Mouse (Mus musculus): ENCODE results near the gene Tmem274.

Tmem274 gene

DNA sequence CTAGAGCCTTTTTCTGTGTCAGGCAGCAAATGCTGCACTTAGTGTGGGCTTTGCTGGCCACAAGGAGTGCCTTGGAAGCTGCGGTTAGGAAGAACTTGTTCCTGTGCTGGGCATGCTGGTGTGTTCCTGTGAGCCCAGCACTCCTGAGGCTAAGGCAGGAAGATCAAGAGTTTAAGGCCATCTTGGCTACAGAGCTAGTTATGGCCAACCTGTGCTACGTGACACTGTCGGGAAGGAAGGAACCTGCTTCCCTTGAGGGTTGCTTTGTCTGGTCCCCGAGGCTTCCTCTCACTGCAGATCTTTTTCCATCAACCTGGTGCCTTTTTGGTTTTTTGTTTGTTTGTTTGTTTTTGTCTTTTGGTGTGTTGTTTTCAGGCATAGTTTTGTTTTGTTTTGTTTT is 48.0 kb downstream of the Tmem274 start:
- no peak for DNase-seq (ENCODE audit: low spot score)

- DNase-seq (ENCODE audit: low spot score): no peak
Observed at GRCm38 (mm10) chr4:149525811-149526210, 48.6 kb downstream of the Tmem274 start.

DNA sequence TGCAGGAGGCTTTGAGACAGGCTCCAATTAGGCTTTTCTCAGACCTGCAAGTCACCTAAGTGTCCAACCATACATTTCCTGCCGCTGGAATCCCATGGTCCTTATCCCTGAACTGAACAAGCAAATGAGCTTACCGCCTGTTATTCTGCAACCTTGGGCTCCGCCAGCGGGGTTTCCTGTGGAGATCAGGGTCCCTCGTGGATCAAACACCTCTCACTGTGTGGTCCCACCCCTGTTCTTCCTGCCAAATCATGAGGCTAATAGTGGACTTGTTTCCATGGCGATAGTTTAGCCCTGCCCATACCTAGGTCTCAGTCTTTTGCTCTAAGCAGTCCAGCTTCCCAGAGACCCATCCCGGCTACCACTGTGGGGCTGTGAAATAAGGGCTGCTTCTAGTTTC is 49.2 kb downstream of the Tmem274 start:
- no peak for DNase-seq (ENCODE audit: low spot score)

DNA sequence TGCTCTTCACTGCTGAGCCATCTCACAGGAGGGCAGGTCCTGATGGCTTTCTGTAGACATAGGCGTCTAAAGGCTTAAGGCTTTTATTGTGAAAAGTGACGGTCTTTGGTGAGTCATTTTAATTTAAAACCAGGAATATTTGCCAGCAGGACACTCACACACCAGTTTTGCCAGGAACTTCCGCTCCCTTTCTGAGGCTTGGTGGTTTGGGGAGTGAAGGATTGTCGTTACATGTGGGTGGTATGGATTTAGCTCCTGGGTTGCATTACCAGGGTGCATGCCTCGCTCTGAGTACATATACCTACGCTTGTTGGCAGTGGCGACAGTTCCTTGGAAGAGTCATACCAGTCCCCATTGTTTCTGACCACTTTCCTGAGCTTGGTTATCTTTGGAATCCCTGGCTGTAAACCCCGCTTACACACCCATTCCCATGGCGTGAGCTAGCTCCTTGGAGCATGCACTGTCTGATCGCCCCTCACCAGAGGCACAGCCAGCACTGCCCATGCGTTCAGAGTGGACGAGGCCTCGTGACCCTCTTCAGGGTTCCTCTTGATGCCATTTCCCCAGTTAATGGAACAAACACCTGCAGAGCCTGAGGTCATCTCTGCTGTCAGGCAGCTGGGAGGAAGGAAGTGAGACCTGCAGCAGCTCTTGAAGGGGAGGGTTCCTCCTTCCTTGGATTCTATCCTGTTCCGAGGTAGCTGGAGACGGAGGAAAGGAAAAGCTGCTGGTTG is 50.6 kb downstream of the Tmem274 start:
- no peak for DNase-seq (ENCODE audit: low spot score)

GRCm38 (mm10) chr4:149529691-149530090 is 52.5 kb downstream of the Tmem274 start:
- DNase-seq (ENCODE audit: low spot score): no peak

All from c-Kit-positive CD71-positive TER-119-positive erythroid progenitor cells, embryonic 14.5 days (primary cell).